Mouse (Mus musculus) megakaryocyte, embryonic 14.5 days (primary cell): Measurements from ENCODE around the gene Tmem107. TPM values are rescaled to one million over a fixed set of nuclear protein-coding genes. Genes with fewer than 3 reads are reported as not detected.
A peak's percentile ranks its signal among the peaks of the same experiment; 100 is the strongest.

Source experiments
- H3K27me3 ChIP-seq: replicated peaks from 2 replicates; pipeline ENCODE3; 2012; ENCODE audit warnings: inconsistent platforms
- H3K36me3 ChIP-seq: replicated peaks from 2 replicates; pipeline ENCODE3; 2012; ENCODE audit warnings: low read length, inconsistent platforms, mixed read lengths
- H3K4me1 ChIP-seq: 2 replicates; pipeline ENCODE4 v1.6.1; 2012; ENCODE audit warnings: inconsistent platforms
- H3K4me3 ChIP-seq: replicated peaks from 2 replicates; pipeline ENCODE3; 2012; ENCODE audit warnings: moderate library complexity, mild to moderate bottlenecking, inconsistent platforms
- H3K9me3 ChIP-seq: 2 replicates; pipeline ENCODE4 v1.6.1; 2012; ENCODE audit warnings: inconsistent platforms
- FLI1 ChIP-seq: IDR thresholded peaks from 2 replicates; pipeline ENCODE4 v1.6.1; 2012; ENCODE audit warnings: low read length, inconsistent platforms, mixed read lengths
- GATA1 ChIP-seq: IDR thresholded peaks from 3 replicates; pipeline ENCODE4 v1.6.1; 2012; ENCODE audit warnings: mixed read lengths, low read length, inconsistent platforms, borderline replicate concordance
- polyA plus RNA-seq: library from polyadenylated mRNA; stranded (reverse); fragments of >175 nt; gene quantifications from 2 replicates; pipeline ENCODE4 v1.2.3, GENCODE M21; 2012; ENCODE audit warnings: low replicate concordance; ENCODE audit not compliant: insufficient read depth

Tmem107 gene
- polyA plus RNA-seq, 1 experiment: 40.2 TPM

- Histone ChIP-seq H3K27me3 (no peaks in the 10 kb centered on the region), H3K36me3 (peaks cover 33% of the 10 kb centered on the region), H3K9me3 (no peaks in the 10 kb centered on the region), H3K4me3 (peak overlapping the region; percentile 91), H3K4me1 (peaks cover 47% of the 10 kb centered on the region)
- TF ChIP-seq FLI1 (no peak), GATA1 (no peak)
Observed at GRCm38 (mm10) chr11:69038173-69038572, 32.4 kb upstream of the Tmem107 start.

- no peak for TF ChIP-seq GATA1
- no peak; the same call in 1 of the 2 replicates for TF ChIP-seq FLI1
- H3K4me3 ChIP-seq: peak within 1 kb of the TSS; percentile 100
- peaks cover 34% of the 10 kb centered on the region for H3K36me3 ChIP-seq
- no peaks in the 10 kb centered on the region for H3K9me3 ChIP-seq
- H3K4me1 ChIP-seq: peaks cover 55% of the 10 kb centered on the region
- no peaks in the 10 kb centered on the region for H3K27me3 ChIP-seq
Observed at GRCm38 (mm10) chr11:69045531-69046394, 24.8 kb upstream of the Tmem107 start, which contains the start of gene Aurkb. TSS of gene Aurkb (plus strand) at chr11:69045647.

DNA sequence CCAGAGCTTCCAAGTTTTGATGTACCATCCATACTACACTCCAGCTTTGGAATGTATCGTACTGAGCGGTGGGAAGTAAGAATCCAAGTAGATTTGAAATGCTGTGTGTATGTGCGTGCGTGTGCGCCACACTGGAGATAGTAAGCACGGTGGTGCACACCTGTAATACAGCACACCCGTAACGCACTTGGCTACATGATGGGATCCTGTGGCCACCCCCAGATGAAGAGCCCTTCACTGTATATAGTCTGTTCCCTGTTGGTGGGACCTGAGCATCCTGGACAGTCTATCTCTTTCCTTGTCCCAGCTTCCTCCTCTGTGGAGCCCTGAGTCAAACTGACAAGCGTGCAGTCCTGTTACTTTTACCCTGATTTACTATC lies 24.2 kb upstream of the Tmem107 start:
- peaks cover 40% of the 10 kb centered on the region for H3K36me3 ChIP-seq
- peaks cover 55% of the 10 kb centered on the region for H3K4me1 ChIP-seq
- H3K4me3 ChIP-seq: peak overlapping the region; percentile 100
- TF ChIP-seq GATA1 (no peak), FLI1 (no peak)
- no peaks in the 10 kb centered on the region for H3K9me3 ChIP-seq
- no peaks in the 10 kb centered on the region for H3K27me3 ChIP-seq

DNA sequence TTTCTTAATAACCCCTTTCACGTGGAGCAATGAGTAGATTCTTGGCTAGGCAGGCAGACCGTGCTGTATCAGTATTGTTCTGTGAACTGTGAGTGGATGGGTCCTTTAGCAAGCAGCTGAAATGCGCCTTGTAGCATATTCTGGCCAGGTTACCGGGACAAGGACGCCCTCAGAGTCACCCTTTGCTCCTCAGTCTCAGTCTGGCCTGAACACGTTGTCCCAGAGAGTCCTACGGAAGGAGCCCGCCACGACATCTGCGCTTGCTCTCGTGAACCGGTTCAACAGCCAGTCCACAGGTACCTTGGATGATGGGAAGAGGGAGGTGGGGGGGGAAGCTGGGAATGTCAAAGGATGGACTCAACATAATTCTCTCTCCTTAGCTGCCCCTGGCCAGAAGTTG lies 23.0 kb upstream of the Tmem107 start:
- H3K27me3 ChIP-seq: no peaks in the 10 kb centered on the region
- no peaks in the 10 kb centered on the region for H3K9me3 ChIP-seq
- peaks cover 46% of the 10 kb centered on the region for H3K36me3 ChIP-seq
- TF ChIP-seq FLI1: no peak
- H3K4me1 ChIP-seq: peaks cover 57% of the 10 kb centered on the region
- peak overlapping the region; percentile 19 for H3K4me3 ChIP-seq

DNA sequence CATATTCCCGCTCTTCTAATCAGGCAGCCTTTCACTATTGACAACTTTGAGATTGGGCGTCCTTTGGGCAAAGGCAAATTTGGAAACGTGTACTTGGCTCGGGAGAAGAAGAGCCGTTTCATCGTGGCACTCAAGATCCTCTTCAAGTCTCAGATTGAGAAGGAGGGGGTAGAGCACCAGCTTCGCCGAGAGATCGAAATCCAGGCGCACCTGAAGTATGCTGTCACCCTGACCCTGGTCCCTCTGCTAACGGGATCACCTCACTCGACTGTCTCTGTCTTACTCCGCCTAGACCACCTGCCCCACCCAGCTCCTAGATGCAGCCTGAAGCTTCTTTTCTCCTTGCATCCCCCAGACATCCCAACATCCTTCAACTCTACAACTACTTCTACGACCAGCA lies 22.5 kb upstream of the Tmem107 start:
- Histone ChIP-seq H3K27me3 (no peaks in the 10 kb centered on the region), H3K4me1 (peaks cover 61% of the 10 kb centered on the region), H3K36me3 (peaks cover 48% of the 10 kb centered on the region), H3K9me3 (no peaks in the 10 kb centered on the region), H3K4me3 (peak overlapping the region; percentile 42)
- no peak for TF ChIP-seq FLI1

DNA sequence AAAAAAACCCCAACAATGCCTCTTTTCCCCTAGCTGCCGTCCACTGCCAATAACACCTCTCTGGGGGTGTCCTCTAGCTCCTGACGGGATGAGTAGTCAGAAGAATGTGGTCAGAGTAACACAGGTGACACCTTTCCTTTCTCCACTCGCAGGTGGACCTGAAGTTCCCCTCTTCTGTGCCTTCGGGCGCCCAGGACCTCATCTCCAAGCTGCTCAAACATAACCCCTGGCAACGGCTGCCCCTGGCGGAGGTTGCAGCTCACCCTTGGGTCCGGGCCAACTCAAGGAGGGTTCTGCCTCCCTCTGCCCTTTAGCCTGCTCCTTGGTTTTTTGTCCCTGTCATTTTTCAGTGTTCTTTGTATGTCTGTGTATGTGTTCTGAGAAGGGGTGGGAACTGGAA lies 19.9 kb upstream of the Tmem107 start:
- H3K9me3 ChIP-seq: no peaks in the 10 kb centered on the region
- TF ChIP-seq FLI1 (no peak), GATA1 (no peak)
- H3K27me3 ChIP-seq: no peaks in the 10 kb centered on the region
- peaks cover 61% of the 10 kb centered on the region for H3K36me3 ChIP-seq
- no peak overlapping the region for H3K4me3 ChIP-seq
- peaks cover 58% of the 10 kb centered on the region for H3K4me1 ChIP-seq

DNA sequence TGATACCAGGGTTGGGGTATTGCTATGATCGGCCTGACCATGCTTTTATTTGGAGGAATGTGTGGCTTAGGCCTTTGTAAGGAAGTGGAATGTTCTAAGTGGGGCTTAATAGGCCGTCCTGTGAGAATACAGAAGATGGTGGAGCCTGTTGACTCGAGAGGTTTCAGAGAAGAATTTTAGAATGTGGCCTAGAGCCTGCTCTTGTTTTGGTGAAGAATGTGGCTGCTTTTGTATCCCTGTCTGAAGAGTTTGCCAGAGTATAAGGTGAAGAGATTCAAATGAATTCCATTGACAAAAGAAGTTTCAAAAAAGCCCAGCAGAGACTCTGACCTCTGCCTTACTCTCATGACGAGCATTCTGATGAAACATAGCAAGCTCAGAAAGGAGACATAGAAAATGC lies 18.8 kb upstream of the Tmem107 start:
- Histone ChIP-seq H3K4me1 (peaks cover 58% of the 10 kb centered on the region), H3K36me3 (peaks cover 63% of the 10 kb centered on the region)
- no peak for TF ChIP-seq FLI1
- TF ChIP-seq GATA1: no peak

GRCm38 (mm10) chr11:69052824-69053421 lies 17.7 kb upstream of the Tmem107 start:
- peaks cover 59% of the 10 kb centered on the region for H3K36me3 ChIP-seq
- no peak overlapping the region for H3K4me3 ChIP-seq
- H3K4me1 ChIP-seq: peaks cover 53% of the 10 kb centered on the region
- no peaks in the 10 kb centered on the region for H3K9me3 ChIP-seq
- no peak for TF ChIP-seq FLI1
- no peak for TF ChIP-seq GATA1
- no peaks in the 10 kb centered on the region for H3K27me3 ChIP-seq

More for the DNA sequence above, 18.8 kb upstream of the Tmem107 start:
- Histone ChIP-seq H3K27me3 (no peaks in the 10 kb centered on the region), H3K4me3 (no peak overlapping the region), H3K9me3 (no peaks in the 10 kb centered on the region)

GRCm38 (mm10) chr11:69053848-69054247 lies 16.8 kb upstream of the Tmem107 start:
- TF ChIP-seq GATA1: no peak
- Histone ChIP-seq H3K4me1 (peaks cover 52% of the 10 kb centered on the region), H3K4me3 (no peak overlapping the region), H3K36me3 (peaks cover 50% of the 10 kb centered on the region), H3K9me3 (no peaks in the 10 kb centered on the region), H3K27me3 (no peaks in the 10 kb centered on the region)

- Histone ChIP-seq H3K27me3 (no peaks in the 10 kb centered on the region), H3K4me1 (peaks cover 50% of the 10 kb centered on the region), H3K4me3 (peak overlapping the region; percentile 93), H3K36me3 (peaks cover 16% of the 10 kb centered on the region), H3K9me3 (no peaks in the 10 kb centered on the region)
- no peak for TF ChIP-seq FLI1
- no peak for TF ChIP-seq GATA1
Observed at GRCm38 (mm10) chr11:69058265-69058664, 12.3 kb upstream of the Tmem107 start.
